Mouse (Mus musculus): Measurements from ENCODE around the gene 4931406P16Rik. TPM values are rescaled to one million over a fixed set of nuclear protein-coding genes. Genes with fewer than 3 reads are reported as not detected.
"Not testable (repeated sequence)": the region's sequence is repeated elsewhere in the genome, so short reads cannot be mapped to it uniquely, and the experiment has no call there.

Gene 4931406P16Rik
- 10 to 100 TPM; 51.2 to 64.1 TPM for total RNA-seq (2021)
- long read RNA-seq, experiment 1, full-length matches to known transcripts: 6 of 31 reads
- long read RNA-seq, experiment 1, partial matches to known transcripts: 4 of 31 reads
- long read RNA-seq, experiment 1, other reads (novel, unspliced or antisense): 21 of 31 reads
- long read RNA-seq, experiment 2, full-length matches to known transcripts: 5 of 18 reads
- long read RNA-seq, experiment 2, partial matches to known transcripts: 6 of 18 reads
- long read RNA-seq, experiment 2, other reads (novel, unspliced or antisense): 7 of 18 reads

GRCm38 (mm10) chr7:34313443-34313875 is at the start of gene 4931406P16Rik:
Gene 4931406P16Rik, minus strand, starts transcription at chr7:34313551.
- peak; percentile 90 for DNase-seq

GRCm38 (mm10) chr7:34355629-34356028 is 42.3 kb upstream of the 4931406P16Rik start:
- DNase-seq: no peak

- no peak for DNase-seq
These were observed 38.6 kb upstream of the 4931406P16Rik start for GRCm38 (mm10) chr7:34351997-34352396.

GRCm38 (mm10) chr7:34350166-34350565 is 36.8 kb upstream of the 4931406P16Rik start:
- DNase-seq: no peak

- no peak for DNase-seq
These were observed 34.7 kb upstream of the 4931406P16Rik start for GRCm38 (mm10) chr7:34348011-34348410.

- DNase-seq: no peak
These were observed 33.7 kb upstream of the 4931406P16Rik start for GRCm38 (mm10) chr7:34347041-34347440.

GRCm38 (mm10) chr7:34346505-34346904 is 33.2 kb upstream of the 4931406P16Rik start:
- no peak for DNase-seq

GRCm38 (mm10) chr7:34342040-34342793 is 28.9 kb upstream of the 4931406P16Rik start:
- no peak for DNase-seq

GRCm38 (mm10) chr7:34340841-34341240 is 27.5 kb upstream of the 4931406P16Rik start:
- DNase-seq: no peak

- no peak for DNase-seq
These were observed 25.8 kb upstream of the 4931406P16Rik start for GRCm38 (mm10) chr7:34339164-34339489.

- no peak for DNase-seq
These were observed 25.3 kb upstream of the 4931406P16Rik start for GRCm38 (mm10) chr7:34338445-34339163.

GRCm38 (mm10) chr7:34337268-34337667 is 23.9 kb upstream of the 4931406P16Rik start:
- DNase-seq: no peak

- not testable (repeated sequence) for DNase-seq
These were observed 23.2 kb upstream of the 4931406P16Rik start for GRCm38 (mm10) chr7:34336545-34336944.

- no peak for DNase-seq
These were observed 14.1 kb upstream of the 4931406P16Rik start for GRCm38 (mm10) chr7:34327493-34327892.

- DNase-seq: no peak
These were observed 11.5 kb upstream of the 4931406P16Rik start for GRCm38 (mm10) chr7:34324857-34325256.

- no peak for DNase-seq
These were observed 10.7 kb upstream of the 4931406P16Rik start for GRCm38 (mm10) chr7:34324005-34324404.

- no peak for DNase-seq
These were observed 10.0 kb upstream of the 4931406P16Rik start for GRCm38 (mm10) chr7:34323351-34323750.

GRCm38 (mm10) chr7:34321958-34322357 is 8.6 kb upstream of the 4931406P16Rik start:
- no peak for DNase-seq

GRCm38 (mm10) chr7:34321119-34321518 is 7.8 kb upstream of the 4931406P16Rik start:
- DNase-seq: no peak

GRCm38 (mm10) chr7:34319957-34320356 is 6.6 kb upstream of the 4931406P16Rik start:
- peak; percentile 30 for DNase-seq

GRCm38 (mm10) chr7:34319123-34319522 is 5.8 kb upstream of the 4931406P16Rik start:
- peak; percentile 31 for DNase-seq

GRCm38 (mm10) chr7:34317901-34318476 is 4.6 kb upstream of the 4931406P16Rik start:
- DNase-seq: peak; percentile 71

All from gastrocnemius, postnatal 10 days (tissue).